Mouse (Mus musculus): ENCODE measurements around the gene Car7. TPM values are rescaled to one million over a fixed set of nuclear protein-coding genes. Genes with fewer than 3 reads are reported as not detected.
A peak's percentile ranks its signal among the peaks of the same experiment; 100 is the strongest.

The Car7 gene
- polyA plus RNA-seq (2012; rRNA removed): 1.4 and 1.9 TPM in 2 replicates

DNA sequence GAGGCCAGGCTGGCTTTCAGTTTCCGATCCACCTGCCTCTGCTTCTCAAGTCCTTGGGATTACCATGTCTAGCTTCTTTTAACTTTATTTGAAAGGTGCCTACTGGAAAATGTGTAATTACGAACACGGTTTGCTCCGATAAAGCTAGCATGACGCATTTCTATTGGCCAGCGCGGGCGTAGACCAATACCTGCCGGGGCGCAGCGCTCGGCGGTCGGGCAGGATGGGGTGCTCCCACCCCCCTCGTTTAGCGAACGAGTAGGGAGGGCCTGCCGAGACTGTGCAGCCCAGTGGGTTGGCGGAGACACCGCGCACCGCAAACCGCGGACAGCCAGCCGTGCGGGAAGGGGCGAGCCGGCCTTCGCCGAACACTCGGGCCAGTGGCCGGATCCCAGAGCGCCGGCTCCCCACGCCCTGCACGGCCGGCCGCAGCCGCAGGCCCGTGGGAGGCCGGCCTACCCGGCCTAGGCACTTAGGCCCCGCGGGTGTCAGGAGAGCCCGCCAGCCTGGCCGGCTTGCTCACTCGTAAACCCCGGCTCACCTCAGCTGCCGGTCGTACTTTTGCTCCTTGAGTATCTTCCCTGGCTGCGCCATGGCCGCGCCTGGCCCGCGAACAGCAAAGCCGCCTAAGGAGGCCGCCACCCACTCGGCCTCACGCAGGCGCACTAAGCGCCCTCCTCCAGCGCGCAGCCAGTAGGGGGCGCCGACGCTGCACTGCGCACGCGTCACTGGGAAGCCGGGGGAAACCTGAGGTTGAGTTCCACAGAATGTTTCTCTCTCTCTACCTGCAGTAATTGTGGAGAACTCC, at the start of gene Car7, which contains the start of gene Nae1:
Car7 (plus strand) TSS at position 719 of the 808 bp plus-strand sequence.
Nae1 (minus strand) TSS at position 667 of the 808 bp plus-strand sequence.
- DNase-seq (ENCODE audit: low read depth in 1 of 2, low spot score in 2 of 2): peak; percentile 84 to 92
- under 1% methylated on average over 70 of the region's 70 CpGs for WGBS
- peak; percentile 99 for TF ChIP-seq CTCF (IDR thresholded peaks at IDR 0.05; ENCODE audit: extremely low read depth, insufficient read depth, insufficient read length, insufficient replicate concordance)
- peak; percentile 82 for TF ChIP-seq POLR2A (IDR thresholded peaks at IDR 0.05; ENCODE audit: low read depth, low read length)
- peaks cover 4% of the 10 kb centered on the region for H3K36me3 ChIP-seq (ENCODE audit: control insufficient read depth, insufficient read depth, low read length)
- H3K27ac ChIP-seq (ENCODE audit: insufficient read depth, low read length): peak within 1 kb of the TSS; percentile 92
- H3K4me1 ChIP-seq (ENCODE audit: control insufficient read depth, insufficient read depth, insufficient read length): peaks cover 8% of the 10 kb centered on the region
- H3K4me3 ChIP-seq (ENCODE audit: extremely low read depth, insufficient read depth, insufficient read length): peak within 1 kb of the TSS; percentile 97
- no peaks in the 10 kb centered on the region for H3K27me3 ChIP-seq (ENCODE audit: control insufficient read depth, insufficient read depth, low read length)

DNA sequence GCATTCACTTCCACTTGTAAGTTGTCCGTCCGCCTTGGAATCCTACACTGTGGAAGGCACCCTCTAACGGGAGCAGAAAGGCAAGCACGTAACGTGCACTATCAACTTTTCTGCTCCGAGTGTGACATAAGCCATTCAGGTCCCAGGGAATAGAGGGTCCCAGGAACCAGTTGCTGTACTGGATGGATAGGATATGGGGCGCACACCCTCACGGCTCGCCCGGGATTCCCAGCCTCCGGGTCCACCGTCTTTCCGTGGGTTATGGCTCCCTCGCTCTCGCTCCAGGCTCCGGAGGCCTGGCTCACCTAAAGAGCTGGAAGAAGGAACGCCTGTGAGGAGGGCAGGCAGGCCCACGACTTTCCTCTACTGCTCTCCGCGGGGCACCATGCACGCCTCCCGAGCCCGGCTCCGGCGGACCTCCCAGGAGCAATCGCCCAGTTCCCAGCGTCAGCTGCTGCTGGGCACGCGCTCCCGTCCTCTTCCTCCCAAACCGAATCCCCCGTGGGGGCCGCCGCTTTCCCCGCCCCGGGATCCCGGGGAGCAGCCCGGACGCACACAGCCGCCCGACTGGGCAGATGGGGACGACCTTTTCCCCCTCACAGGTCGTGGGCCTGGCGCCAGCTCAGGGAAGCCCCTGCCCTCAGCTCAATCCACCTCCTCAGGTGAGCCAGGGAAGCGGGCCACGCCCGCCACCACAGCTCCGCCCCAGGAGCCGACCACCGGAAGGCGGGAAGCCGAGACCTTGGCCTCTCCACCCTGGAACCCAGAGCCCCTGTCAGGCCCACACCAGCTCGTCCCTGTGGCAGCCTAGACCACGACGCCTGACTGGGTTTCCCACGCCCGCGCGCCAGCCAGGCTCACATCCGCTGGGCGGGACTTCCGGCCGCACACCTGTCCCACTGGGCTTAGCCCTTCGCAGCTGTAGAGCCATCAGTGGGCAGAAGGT, 25.2 kb upstream of the Car7 start, which contains the start of gene Terb1:
Terb1 (minus strand) TSS at position 850 of the 946 bp plus-strand sequence.
- H3K27ac ChIP-seq (ENCODE audit: insufficient read depth, low read length): peak within 1 kb of the TSS; percentile 65
- H3K4me3 ChIP-seq (ENCODE audit: extremely low read depth, insufficient read depth, insufficient read length): peak within 1 kb of the TSS; percentile 57
- peaks cover 3% of the 10 kb centered on the region; the same call in 1 of the 2 replicates for H3K4me1 ChIP-seq (ENCODE audit: control insufficient read depth, insufficient read depth, insufficient read length)
- H3K36me3 ChIP-seq (ENCODE audit: control insufficient read depth, insufficient read depth, low read length): peaks cover 6% of the 10 kb centered on the region; the same call in 1 of the 2 replicates
- H3K27me3 ChIP-seq (ENCODE audit: control insufficient read depth, insufficient read depth, low read length): no peaks in the 10 kb centered on the region
- whole genome bisulfite sequencing: 9% methylated on average over 64 of the region's 64 CpGs
- TF ChIP-seq POLR2A (IDR thresholded peaks at IDR 0.05; ENCODE audit: low read depth, low read length) (no peak), CTCF (IDR thresholded peaks at IDR 0.05; ENCODE audit: extremely low read depth, insufficient read depth, insufficient read length, insufficient replicate concordance) (no peak)
- peak; percentile 25 to 66 for DNase-seq (ENCODE audit: low read depth in 1 of 2, low spot score in 2 of 2)

DNA sequence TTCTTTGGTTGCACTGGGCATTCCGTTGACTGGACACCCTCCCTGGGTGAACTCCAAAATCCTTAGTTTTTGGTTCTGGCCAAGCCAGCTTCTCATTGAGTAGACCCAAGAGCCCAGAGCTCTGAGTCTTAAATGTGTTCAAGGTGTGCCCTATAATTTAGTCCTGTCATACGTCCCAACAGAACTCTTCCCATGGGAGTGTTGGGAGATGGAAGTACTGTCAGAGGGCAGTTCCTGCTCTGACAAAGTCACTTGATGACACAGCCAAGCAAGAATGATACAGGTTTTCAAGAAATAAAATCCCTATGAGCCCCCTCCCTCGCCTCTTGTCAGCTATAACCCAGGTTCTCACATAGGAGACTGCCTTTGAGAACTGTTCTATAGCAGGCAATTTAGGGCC, 24.4 kb upstream of the Car7 start:
- TF ChIP-seq CTCF (IDR thresholded peaks at IDR 0.05; ENCODE audit: extremely low read depth, insufficient read depth, insufficient read length, insufficient replicate concordance) (no peak), POLR2A (IDR thresholded peaks at IDR 0.05; ENCODE audit: low read depth, low read length) (no peak)

DNA sequence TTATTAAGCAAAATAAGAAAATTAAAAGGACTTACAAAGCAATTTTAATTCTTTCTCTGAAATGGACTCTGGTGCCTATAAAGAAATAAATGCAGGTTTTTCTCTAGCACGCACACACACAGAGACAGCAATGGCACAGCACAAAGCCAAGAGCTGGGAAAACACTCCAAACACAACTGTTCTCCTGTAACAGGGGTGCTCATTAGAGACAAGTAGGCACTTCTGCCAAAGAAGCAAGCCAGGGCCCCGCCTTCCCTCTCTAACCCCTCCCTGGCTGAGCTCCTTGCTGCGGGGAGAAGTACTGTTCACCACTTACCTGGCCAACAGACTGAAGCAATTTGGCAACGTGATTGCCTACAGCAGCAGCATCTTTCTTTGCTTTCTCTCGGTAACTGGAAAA, 16.6 kb upstream of the Car7 start:
- no peak for DNase-seq (ENCODE audit: low read depth in 1 of 2, low spot score in 2 of 2)
- H3K27ac ChIP-seq (ENCODE audit: insufficient read depth, low read length): no peak overlapping the region
- no peak overlapping the region for H3K4me3 ChIP-seq (ENCODE audit: extremely low read depth, insufficient read depth, insufficient read length)
- 90% methylated on average over 5 of the region's 5 CpGs for WGBS
- H3K36me3 ChIP-seq (ENCODE audit: control insufficient read depth, insufficient read depth, low read length): peaks cover 35% of the 10 kb centered on the region
- TF ChIP-seq CTCF (IDR thresholded peaks at IDR 0.05; ENCODE audit: extremely low read depth, insufficient read depth, insufficient read length, insufficient replicate concordance) (no peak), POLR2A (IDR thresholded peaks at IDR 0.05; ENCODE audit: low read depth, low read length) (no peak)
- no peaks in the 10 kb centered on the region for H3K27me3 ChIP-seq (ENCODE audit: control insufficient read depth, insufficient read depth, low read length)
- H3K4me1 ChIP-seq (ENCODE audit: control insufficient read depth, insufficient read depth, insufficient read length): no peaks in the 10 kb centered on the region

More for the DNA sequence above, 24.4 kb upstream of the Car7 start:
- H3K27me3 ChIP-seq (ENCODE audit: control insufficient read depth, insufficient read depth, low read length): no peaks in the 10 kb centered on the region
- H3K4me1 ChIP-seq (ENCODE audit: control insufficient read depth, insufficient read depth, insufficient read length): peaks cover 3% of the 10 kb centered on the region; the same call in 1 of the 2 replicates
- DNase-seq (ENCODE audit: low read depth in 1 of 2, low spot score in 2 of 2): no peak
- H3K27ac ChIP-seq (ENCODE audit: insufficient read depth, low read length): no peak overlapping the region
- no peak overlapping the region for H3K4me3 ChIP-seq (ENCODE audit: extremely low read depth, insufficient read depth, insufficient read length)
- peaks cover 12% of the 10 kb centered on the region; the same call in 1 of the 2 replicates for H3K36me3 ChIP-seq (ENCODE audit: control insufficient read depth, insufficient read depth, low read length)
- WGBS: 88% methylated on average over 3 of the region's 3 CpGs

DNA sequence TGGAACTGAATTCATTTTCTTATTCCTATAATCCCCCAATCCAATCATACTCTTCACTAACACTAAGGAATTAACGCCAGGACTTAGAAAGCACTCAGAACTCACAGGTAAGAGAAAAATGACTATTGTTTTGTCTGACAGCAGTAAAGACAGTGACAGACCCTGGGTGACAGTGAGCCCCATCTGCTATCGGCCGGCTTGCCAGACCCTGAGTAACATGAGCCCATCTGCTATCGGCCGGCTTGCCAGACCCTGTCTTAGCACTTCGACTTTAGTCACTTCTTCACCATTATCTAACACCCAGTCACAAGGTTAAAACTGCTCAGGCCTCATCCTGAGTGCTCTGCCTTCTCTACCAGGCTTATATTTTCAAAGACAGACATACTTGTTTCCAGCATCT, 4.8 kb upstream of the Car7 start:
- WGBS: 98% methylated on average over 6 of the region's 6 CpGs
- Histone ChIP-seq H3K4me3 (ENCODE audit: extremely low read depth, insufficient read depth, insufficient read length) (no peak overlapping the region), H3K4me1 (ENCODE audit: control insufficient read depth, insufficient read depth, insufficient read length) (peaks cover 5% of the 10 kb centered on the region), H3K36me3 (ENCODE audit: control insufficient read depth, insufficient read depth, low read length) (peaks cover 19% of the 10 kb centered on the region), H3K27me3 (ENCODE audit: control insufficient read depth, insufficient read depth, low read length) (no peaks in the 10 kb centered on the region), H3K27ac (ENCODE audit: insufficient read depth, low read length) (no peak overlapping the region)
- DNase-seq (ENCODE audit: low read depth in 1 of 2, low spot score in 2 of 2): no peak
- no peak for TF ChIP-seq CTCF (IDR thresholded peaks at IDR 0.05; ENCODE audit: extremely low read depth, insufficient read depth, insufficient read length, insufficient replicate concordance)
- TF ChIP-seq POLR2A (IDR thresholded peaks at IDR 0.05; ENCODE audit: low read depth, low read length): no peak

DNA sequence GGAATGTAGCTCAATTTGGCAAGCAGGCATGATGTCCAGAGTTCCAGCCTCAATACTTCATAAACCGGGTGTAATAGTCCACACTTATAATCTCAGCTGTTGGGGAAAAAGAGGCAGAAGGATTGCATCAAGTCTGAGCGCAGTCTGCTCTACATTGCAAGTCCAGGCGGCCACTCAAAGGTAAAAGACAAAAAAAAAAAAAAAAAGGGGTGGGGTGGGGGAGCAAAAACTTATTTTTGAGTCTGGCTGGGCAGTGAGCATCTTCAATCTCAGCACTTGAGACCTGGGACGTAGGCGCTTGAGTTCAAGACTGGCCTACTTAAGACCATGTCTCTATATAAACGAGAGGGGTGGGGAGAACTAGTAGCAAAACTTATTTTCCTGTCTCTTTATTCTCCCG, 938 bp upstream of the Car7 start:
- 40% methylated on average over 7 of the region's 7 CpGs for WGBS
- Histone ChIP-seq H3K4me3 (ENCODE audit: extremely low read depth, insufficient read depth, insufficient read length) (peak overlapping the region; percentile 97; the same call in 1 of the 2 replicates), H3K4me1 (ENCODE audit: control insufficient read depth, insufficient read depth, insufficient read length) (peaks cover 8% of the 10 kb centered on the region), H3K27ac (ENCODE audit: insufficient read depth, low read length) (no peak overlapping the region), H3K36me3 (ENCODE audit: control insufficient read depth, insufficient read depth, low read length) (peaks cover 5% of the 10 kb centered on the region), H3K27me3 (ENCODE audit: control insufficient read depth, insufficient read depth, low read length) (no peaks in the 10 kb centered on the region)
- DNase-seq (ENCODE audit: low read depth in 1 of 2, low spot score in 2 of 2): no peak
- TF ChIP-seq POLR2A (IDR thresholded peaks at IDR 0.05; ENCODE audit: low read depth, low read length) (no peak), CTCF (IDR thresholded peaks at IDR 0.05; ENCODE audit: extremely low read depth, insufficient read depth, insufficient read length, insufficient replicate concordance) (no peak)
